In genomic region chr17:24724184-24724583, GRCm38 (mm10) we compare ENCODE assay signal across 8 mouse cellular contexts. TPM values are rescaled to one million over a fixed set of nuclear protein-coding genes. Genes with fewer than 3 reads are reported as not detected.
A peak's percentile ranks its signal among the peaks of the same experiment; 100 is the strongest.
DNase-seq lines count a peak whose midpoint lies in the region; ATAC-seq lines count a peak whose summit lies in the region.

Ndufb10 (minus strand) TSS chr17:24724478.

- peaks cover 4% of the 10 kb centered on the region for H3K27me3 ChIP-seq in megakaryocyte, embryonic 14.5 days (replicated peaks)

- peak; percentile 97 for DNase-seq in ZHBTc4 (ENCODE audit: low read depth, low spot score)
- DNase-seq in gastrocnemius, adult 8-10 months (ENCODE audit: low spot score in 2 of 2) = peak; percentile 95 to 96
- peak; percentile 90 for DNase-seq in hindlimb bud, embryonic 11.5 days (ENCODE audit: extremely low spot score, low read depth, low spot score)
- DNase-seq in left cerebral cortex, adult 8-10 months (ENCODE audit: low spot score in 2 of 2) = peak; percentile 92 to 94
- peak; percentile 96 to 98 for DNase-seq in right cerebral cortex, postnatal 10 days (ENCODE audit: low spot score in 2 of 2)
- DNase-seq in urinary bladder, postnatal 25 days (ENCODE audit: low spot score) = peak; percentile 99

- peaks cover 48% of the 10 kb centered on the region for H3K4me1 ChIP-seq in megakaryocyte, embryonic 14.5 days

- H3K9me3 ChIP-seq in megakaryocyte, embryonic 14.5 days = no peaks in the 10 kb centered on the region

- H3K36me3 ChIP-seq in megakaryocyte, embryonic 14.5 days (replicated peaks; ENCODE audit: low read length) = peaks cover 19% of the 10 kb centered on the region

- ATAC-seq in common myeloid progenitor, adult 5-6 weeks (replicated peaks; ENCODE audit: low read depth, poor library complexity, severe bottlenecking) = peak; percentile 64

- peak within 1 kb of the TSS; percentile 100 for H3K4me3 ChIP-seq in megakaryocyte, embryonic 14.5 days (replicated peaks)

RNA-seq across cellular contexts. Expression of gene Ndufb10, which starts in this region (rescaled TPM):
- total RNA-seq in common myeloid progenitor, adult 5-6 weeks (2017) = 192 and 287 TPM in 2 replicates
- 100 to 1,000 TPM; 409 to 503 (median 459) TPM for total RNA-seq in gastrocnemius, adult 8-10 months (2022)
- 100 to 1,000 TPM; 208 to 258 (median 238) TPM for total RNA-seq in left cerebral cortex, adult 8-10 months (2022)
- 519 and 729 TPM in 2 replicates for polyA plus RNA-seq in megakaryocyte, embryonic 14.5 days (2012; ENCODE audit: insufficient read depth, low replicate concordance)

Comparison
In these comparisons a context has a peak if more than half of its experiments do, and no peak if none do; other contexts are left out.
1. Peak in every context shown above with its lines: DNase-seq, ATAC-seq and H3K4me3 ChIP-seq.